Mouse (Mus musculus) G1E (cell line): ENCODE results near the gene Adal. TPM values are rescaled to one million over a fixed set of nuclear protein-coding genes. Genes with fewer than 3 reads are reported as not detected.

Experiments used
- ATAC-seq: 2 replicates; pipeline ENCODE4 v1.8.0; 2016; ENCODE audit warnings: mild to moderate bottlenecking; ENCODE audit not compliant: insufficient number of reproducible peaks, poor library complexity, low FRiP score, severe bottlenecking; ENCODE audit errors: extremely low read depth
- DNase-seq: peaks from one replicate; pipeline ENCODE4 v3.0.0; 2012; ENCODE audit warnings: low spot score
- H3K27me3 ChIP-seq: 2 replicates; pipeline ENCODE4 v1.6.1; 2012; ENCODE audit warnings: mild to moderate bottlenecking, low read length, inconsistent platforms; ENCODE audit not compliant: insufficient read depth
- H3K36me3 ChIP-seq: replicated peaks from 2 replicates; pipeline ENCODE3; 2012; ENCODE audit warnings: mild to moderate bottlenecking, inconsistent platforms
- H3K4me1 ChIP-seq: 2 replicates; pipeline ENCODE4 v1.6.1; 2012; ENCODE audit warnings: low read depth, low read length, inconsistent platforms, mixed read lengths; ENCODE audit not compliant: insufficient read depth
- H3K4me3 ChIP-seq: 2 replicates; pipeline ENCODE4 v1.5.1; 2012; ENCODE audit warnings: low read depth, mild to moderate bottlenecking, inconsistent platforms, low read length, moderate library complexity, mixed read lengths
- H3K9me3 ChIP-seq: replicated peaks from 2 replicates; pipeline ENCODE4 v1.6.1; 2012; ENCODE audit warnings: inconsistent platforms
- CTCF ChIP-seq: IDR thresholded peaks from 2 replicates; pipeline ENCODE4 v1.5.1; 2012; ENCODE audit warnings: low read depth, low read length, inconsistent platforms, mixed read lengths
- GATA1 ChIP-seq: IDR thresholded peaks from 2 replicates; pipeline ENCODE4 v1.6.1; 2012; ENCODE audit warnings: borderline replicate concordance, low read length, inconsistent platforms, mixed read lengths
- GATA2 ChIP-seq: IDR thresholded peaks from 2 replicates; pipeline ENCODE4 v1.6.1; 2012; ENCODE audit warnings: low read depth, low read length, inconsistent platforms, borderline replicate concordance
- POLR2AphosphoS5 ChIP-seq: IDR thresholded peaks from 2 replicates; pipeline ENCODE4 v1.6.1; 2012; ENCODE audit warnings: low read depth, low read length, inconsistent platforms; ENCODE audit not compliant: insufficient replicate concordance
- TAL1 ChIP-seq: conservative IDR thresholded peaks from 2 replicates; pipeline ENCODE4 v1.6.1; 2012; ENCODE audit warnings: low read depth, low read length, inconsistent platforms, mixed read lengths
- polyA plus RNA-seq: library from polyadenylated mRNA; stranded (reverse); fragments of >175 nt; gene quantifications from 2 replicates; pipeline ENCODE4 v1.2.3, GENCODE M21; 2012
- total RNA-seq, 2 experiments: library from RNA; stranded (forward) in 1 of 2; stranded (reverse) in 1 of 2; fragments of 200-1000 nt in 1 of 2; fragments of >200 nt in 1 of 2; fragmentation: Nextera tagmentation in 1 of 2; gene quantifications; 2 replicates each; pipeline ENCODE4 v1.2.3; 2014 to 2017

Adal gene
- total and polyA plus RNA-seq, 3 experiments = 2.9 to 25.1 (median 15.2) TPM

- DNase-seq = no peak
- no peak for TF ChIP-seq GATA1
- TF ChIP-seq TAL1 = no peak
- no peak for TF ChIP-seq POLR2AphosphoS5
- no peak for TF ChIP-seq GATA2
- no peak for TF ChIP-seq CTCF
- Histone ChIP-seq H3K4me3 (no peak overlapping the region), H3K9me3 (no peaks in the 10 kb centered on the region), H3K27me3 (no peaks in the 10 kb centered on the region), H3K36me3 (peaks cover 92% of the 10 kb centered on the region), H3K4me1 (no peaks in the 10 kb centered on the region)
- no peak for ATAC-seq
Observed at GRCm38 (mm10) chr2:121204276-121204675, 64.0 kb downstream of the Adal start.

Other genes starting within 250 kb of the Adal start
- gene Ubr1, start 169.7 kb upstream of the Adal start, total RNA-seq (2014; fragmentation: Nextera tagmentation) = 49.1 and 49.4 TPM in 2 replicates
- gene Ubr1, start 169.7 kb upstream of the Adal start, total RNA-seq (2017) = 27.6 and 33.2 TPM in 2 replicates
- 19.7 and 26.5 TPM in 2 replicates for gene Ubr1, start 169.7 kb upstream of the Adal start, polyA plus RNA-seq
- 16.9 and 22.8 TPM in 2 replicates for gene Tmem62, start 163.4 kb upstream of the Adal start, total RNA-seq (2014; fragmentation: Nextera tagmentation)
- 16.7 and 19.5 TPM in 2 replicates for gene Tmem62, start 163.4 kb upstream of the Adal start, total RNA-seq (2017)
- gene Tmem62, start 163.4 kb upstream of the Adal start, polyA plus RNA-seq = 1.7 and 2.1 TPM in 2 replicates
- gene Ccndbp1, start 132.0 kb upstream of the Adal start, total RNA-seq (2014; fragmentation: Nextera tagmentation) = 53.7 and 55.4 TPM in 2 replicates
- 66.2 and 70.5 TPM in 2 replicates for gene Ccndbp1, start 132.0 kb upstream of the Adal start, total RNA-seq (2017)
- gene Ccndbp1, start 132.0 kb upstream of the Adal start, polyA plus RNA-seq = 8.0 and 14.7 TPM in 2 replicates
- 11.5 and 88.7 TPM in 2 replicates for gene Epb42, start 103.4 kb upstream of the Adal start, total RNA-seq (2014; fragmentation: Nextera tagmentation)
- gene Epb42, start 103.4 kb upstream of the Adal start, total RNA-seq (2017) = 6.2 and 6.3 TPM in 2 replicates
- gene Epb42, start 103.4 kb upstream of the Adal start, polyA plus RNA-seq = 1.0 and 1.1 TPM in 2 replicates
- gene Tgm5, start 54.6 kb upstream of the Adal start, total RNA-seq (2014; fragmentation: Nextera tagmentation) = not detected in 2 replicates
- 0.11 TPM in 1 of 2 replicates, not detected in the other for gene Tgm5, start 54.6 kb upstream of the Adal start, total RNA-seq (2017)
- not detected in 2 replicates for gene Tgm5, start 54.6 kb upstream of the Adal start, polyA plus RNA-seq
- not detected in 2 replicates for gene Tgm7, start 30.6 kb upstream of the Adal start, total RNA-seq (2014; fragmentation: Nextera tagmentation)
- 0.05 TPM in 1 of 2 replicates, not detected in the other for gene Tgm7, start 30.6 kb upstream of the Adal start, total RNA-seq (2017)
- not detected in 2 replicates for gene Tgm7, start 30.6 kb upstream of the Adal start, polyA plus RNA-seq
- 8.1 and 12.0 TPM in 2 replicates for gene Lcmt2, start 225 bp downstream of the Adal start, total RNA-seq (2014; fragmentation: Nextera tagmentation)
- gene Lcmt2, start 225 bp downstream of the Adal start, total RNA-seq (2017) = 8.0 and 9.6 TPM in 2 replicates
- gene Lcmt2, start 225 bp downstream of the Adal start, polyA plus RNA-seq = 7.4 and 9.3 TPM in 2 replicates
- 73.7 and 75.2 TPM in 2 replicates for gene Tubgcp4, start 30.2 kb downstream of the Adal start, total RNA-seq (2014; fragmentation: Nextera tagmentation)
- gene Tubgcp4, start 30.2 kb downstream of the Adal start, total RNA-seq (2017) = 60.9 and 61.9 TPM in 2 replicates
- gene Tubgcp4, start 30.2 kb downstream of the Adal start, polyA plus RNA-seq = 8.5 and 19.1 TPM in 2 replicates
- 20.1 and 29.1 TPM in 2 replicates for gene Zscan29, start 30.7 kb downstream of the Adal start, total RNA-seq (2014; fragmentation: Nextera tagmentation)
- gene Zscan29, start 30.7 kb downstream of the Adal start, total RNA-seq (2017) = 12.9 and 16.3 TPM in 2 replicates
- 10.2 and 10.3 TPM in 2 replicates for gene Zscan29, start 30.7 kb downstream of the Adal start, polyA plus RNA-seq
- gene Trp53bp1, start 131.0 kb downstream of the Adal start, total RNA-seq (2014; fragmentation: Nextera tagmentation) = 41.1 and 44.1 TPM in 2 replicates
- gene Trp53bp1, start 131.0 kb downstream of the Adal start, total RNA-seq (2017) = 20.1 and 21.6 TPM in 2 replicates
- 16.2 and 25.9 TPM in 2 replicates for gene Trp53bp1, start 131.0 kb downstream of the Adal start, polyA plus RNA-seq
- 2.5 and 3.3 TPM in 2 replicates for gene Map1a, start 149.2 kb downstream of the Adal start, total RNA-seq (2014; fragmentation: Nextera tagmentation)
- 0.66 and 2.2 TPM in 2 replicates for gene Map1a, start 149.2 kb downstream of the Adal start, total RNA-seq (2017)
- gene Map1a, start 149.2 kb downstream of the Adal start, polyA plus RNA-seq = 7.0 and 7.4 TPM in 2 replicates
- gene Ppip5k1, start 215.0 kb downstream of the Adal start, total RNA-seq (2014; fragmentation: Nextera tagmentation) = 11.1 and 15.2 TPM in 2 replicates
- gene Ppip5k1, start 215.0 kb downstream of the Adal start, total RNA-seq (2017) = 8.4 and 11.3 TPM in 2 replicates
- gene Ppip5k1, start 215.0 kb downstream of the Adal start, polyA plus RNA-seq = 2.0 and 2.6 TPM in 2 replicates
- 9.8 TPM in 1 of 2 replicates, not detected in the other for gene Ckmt1, start 217.3 kb downstream of the Adal start, total RNA-seq (2014; fragmentation: Nextera tagmentation)
- gene Ckmt1, start 217.3 kb downstream of the Adal start, total RNA-seq (2017) = 0.55 TPM in 1 of 2 replicates, not detected in the other
- not detected in 2 replicates for gene Ckmt1, start 217.3 kb downstream of the Adal start, polyA plus RNA-seq
- not detected in 2 replicates for gene Strc, start 246.7 kb downstream of the Adal start, total RNA-seq (2014; fragmentation: Nextera tagmentation)
- 0.05 TPM in 1 of 2 replicates, not detected in the other for gene Strc, start 246.7 kb downstream of the Adal start, total RNA-seq (2017)
- gene Strc, start 246.7 kb downstream of the Adal start, polyA plus RNA-seq = not detected in 2 replicates